Mouse (Mus musculus) megakaryocyte progenitor cell, adult 5-6 weeks (primary cell): ENCODE results near the gene Vps37b. TPM values are rescaled to one million over a fixed set of nuclear protein-coding genes. Genes with fewer than 3 reads are reported as not detected.

ENCODE experiments used
- ATAC-seq: replicated peaks from 2 replicates; pipeline ENCODE4 v1.8.0; 2016; ENCODE audit warnings: mild to moderate bottlenecking, moderate TSS enrichment, inconsistent platforms; ENCODE audit not compliant: poor library complexity
- total RNA-seq, 2 experiments: library from RNA; stranded (forward) in 1 of 2; stranded (reverse) in 1 of 2; fragments of 157-497, 149-512 nt in 1 of 2; fragments of 200-1000 nt in 1 of 2; gene quantifications; 2 replicates each; pipeline versions ENCODE4 v1.2.3 to v1.2.4; 2015 to 2017

Vps37b gene
- total RNA-seq, 2 experiments from 2014 or later = 11.4 to 15.6 TPM

GRCm38 (mm10) chr5:124025146-124025545 is 6.9 kb downstream of the Vps37b start:
- ATAC-seq = peak; percentile 47

- ATAC-seq = no peak
Observed at GRCm38 (mm10) chr5:124024677-124025076, 7.4 kb downstream of the Vps37b start.

GRCm38 (mm10) chr5:124022365-124022764 is 9.7 kb downstream of the Vps37b start:
- ATAC-seq = 0 out of 2 replicates have a peak, but pooled peaks have one; percentile 16

GRCm38 (mm10) chr5:124021701-124022100 is 10.4 kb downstream of the Vps37b start:
- ATAC-seq = no peak

- ATAC-seq = no peak
Observed at GRCm38 (mm10) chr5:124021148-124021547, 10.9 kb downstream of the Vps37b start.

- ATAC-seq = peak; percentile 60
Observed at GRCm38 (mm10) chr5:124019348-124020216, 12.5 kb downstream of the Vps37b start.

GRCm38 (mm10) chr5:124018651-124019050 is 13.4 kb downstream of the Vps37b start:
- no peak for ATAC-seq

- no peak for ATAC-seq
Observed at GRCm38 (mm10) chr5:124017941-124018340, 14.1 kb downstream of the Vps37b start.

GRCm38 (mm10) chr5:124016291-124016821 is 15.7 kb downstream of the Vps37b start:
- ATAC-seq = no peak

- ATAC-seq = no peak
Observed at GRCm38 (mm10) chr5:124015727-124016126, 16.3 kb downstream of the Vps37b start.

GRCm38 (mm10) chr5:124014791-124015251 is 17.2 kb downstream of the Vps37b start:
- no peak for ATAC-seq

GRCm38 (mm10) chr5:124014180-124014579 is 17.9 kb downstream of the Vps37b start:
- no peak for ATAC-seq

- no peak for ATAC-seq
Observed at GRCm38 (mm10) chr5:124013747-124014146, 18.3 kb downstream of the Vps37b start.

- ATAC-seq = no peak
Observed at GRCm38 (mm10) chr5:124012885-124013284, 19.2 kb downstream of the Vps37b start.

GRCm38 (mm10) chr5:124011927-124012326 is 20.1 kb downstream of the Vps37b start:
- no peak for ATAC-seq

- ATAC-seq = peak; percentile 64
Observed at GRCm38 (mm10) chr5:124010910-124011655, 21.0 kb downstream of the Vps37b start.

- ATAC-seq = peak; percentile 56
Observed at GRCm38 (mm10) chr5:124010077-124010476, 22.0 kb downstream of the Vps37b start.

GRCm38 (mm10) chr5:124006891-124007491 is 25.1 kb downstream of the Vps37b start:
- no peak for ATAC-seq

GRCm38 (mm10) chr5:124006082-124006873 is 25.8 kb downstream of the Vps37b start:
- no peak for ATAC-seq

GRCm38 (mm10) chr5:124005591-124005990 is 26.5 kb downstream of the Vps37b start:
- ATAC-seq = no peak
